ENCODE assay signal across 8 mouse cellular contexts in the genomic region with DNA sequence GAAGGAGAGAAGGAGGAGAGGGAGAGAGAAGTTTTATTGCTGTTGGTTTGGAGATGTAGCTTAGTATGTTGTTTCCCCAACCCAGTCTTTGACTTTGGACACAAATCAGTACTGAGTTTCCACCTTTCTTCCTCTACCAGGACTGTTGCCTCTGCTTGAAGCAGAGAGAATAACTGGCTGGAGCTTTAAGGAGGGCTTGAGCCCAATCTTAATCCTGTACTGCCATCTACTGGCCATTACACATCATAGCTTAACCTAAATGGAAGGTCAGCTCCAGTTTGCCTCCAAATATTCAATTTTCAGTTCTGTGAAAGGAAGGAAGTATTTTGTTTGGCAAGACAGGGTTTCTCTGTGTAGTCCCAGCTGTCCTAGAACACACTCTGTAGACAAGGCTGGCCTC. TPM values are rescaled to one million over a fixed set of nuclear protein-coding genes. Genes with fewer than 3 reads are reported as not detected.
DNase-seq lines count a peak whose midpoint lies in the region; ATAC-seq and TF ChIP-seq lines count a peak whose summit lies in the region.

No protein-coding gene starts in this region.

- no peak overlapping the region for H3K9ac ChIP-seq in heart, adult 2 months (ENCODE audit: low read depth, low read length)
- no peak overlapping the region for H3K9ac ChIP-seq in heart, embryonic 11.5 days (ENCODE audit: low read depth, low read length)

- TF ChIP-seq CTCF in heart, adult 2 months (IDR thresholded peaks at IDR 0.05): peak; percentile 88

- no peaks in the 10 kb centered on the region for H3K79me2 ChIP-seq in heart, adult 2 months (replicated peaks; ENCODE audit: control insufficient read depth, insufficient read depth, low read length)

- TF ChIP-seq POLR2A in heart, adult 2 months (IDR thresholded peaks at IDR 0.05; ENCODE audit: insufficient read depth, low read depth, low read length): no peak

- no peak for TF ChIP-seq EP300 in heart, adult 2 months (IDR thresholded peaks at IDR 0.05; ENCODE audit: insufficient read depth, low read depth, low read length)

- H3K4me2 ChIP-seq in heart, embryonic 11.5 days: no peak overlapping the region

- no peaks in the 10 kb centered on the region for H3K36me3 ChIP-seq in heart, adult 2 months (ENCODE audit: control insufficient read depth, insufficient read depth, low read length)
- no peaks in the 10 kb centered on the region for H3K36me3 ChIP-seq in heart, embryonic 11.5 days (ENCODE audit: control insufficient read depth, insufficient read depth, low read length)

- H3K27me3 ChIP-seq in heart, adult 2 months (ENCODE audit: control insufficient read depth, insufficient read depth, low read length): peaks cover 12% of the 10 kb centered on the region
- peaks cover 75% of the 10 kb centered on the region for H3K27me3 ChIP-seq in heart, embryonic 11.5 days (ENCODE audit: control insufficient read depth, insufficient read depth, low read length)

- no peak overlapping the region for H3K4me3 ChIP-seq in heart, adult 2 months
- H3K4me3 ChIP-seq in heart, embryonic 11.5 days (ENCODE audit: low read depth, low read length): no peak overlapping the region

- intact Hi-C loops in heart, adult 2 months (cut with DNase I): loop anchor here (1.0 to 5.0 kb wide), 5 partner anchors 337 to 642 kb away; no protein-coding TSS in a partner anchor

- DNase-seq in heart, adult 2 months: no peak
- DNase-seq in 416B (ENCODE audit: low read depth): peak; percentile 87
- DNase-seq in T-cell, adult 2 months (ENCODE audit: low spot score): peak; percentile 49
- peak; percentile 74 for DNase-seq in forelimb bud, embryonic 11.5 days (ENCODE audit: low read depth, low spot score)
- DNase-seq in gastrocnemius, postnatal 10 days: no peak

- H3K4me1 ChIP-seq in heart, adult 2 months (ENCODE audit: control insufficient read depth, insufficient read depth, low read length): no peaks in the 10 kb centered on the region
- H3K4me1 ChIP-seq in heart, embryonic 11.5 days (ENCODE audit: control insufficient read depth, insufficient read depth, low read length): no peaks in the 10 kb centered on the region

- H3K9me3 ChIP-seq in heart, embryonic 11.5 days (replicated peaks; ENCODE audit: control insufficient read depth, low read length): no peaks in the 10 kb centered on the region

- ATAC-seq in heart, embryonic 11.5 days (replicated peaks; ENCODE audit: insufficient number of reproducible peaks, low FRiP score, low TSS enrichment): no peak
- ATAC-seq in megakaryocyte progenitor cell, adult 5-6 weeks (replicated peaks; ENCODE audit: poor library complexity): peak; percentile 81
- ATAC-seq in activated CD4-positive, CD25-positive, alpha-beta regulatory T cell, adult 4 months: no peak

- H3K27ac ChIP-seq in heart, adult 2 months: no peak overlapping the region
- H3K27ac ChIP-seq in heart, embryonic 11.5 days (ENCODE audit: low read depth, low read length): no peak overlapping the region

RNA-seq across cellular contexts. Expression of a gene that starts 2.6 kb away (rescaled TPM):
- total RNA-seq in heart, adult 2 months (2021): not detected
- not detected in 2 replicates for polyA plus RNA-seq in heart, adult 2 months (2012; rRNA removed)
- polyA plus RNA-seq in heart, embryonic 11.5 days (2014; fragmentation: Nextera tagmentation; extraction: Ambion mirVana): not detected in 2 replicates
- total RNA-seq in megakaryocyte progenitor cell, adult 5-6 weeks (2015): not detected in 2 replicates
- total RNA-seq in megakaryocyte progenitor cell, adult 5-6 weeks (2017): not detected in 2 replicates
- total RNA-seq in gastrocnemius, postnatal 10 days (2021): not detected
- not detected for polyA plus RNA-seq in activated CD4-positive, CD25-positive, alpha-beta regulatory T cell, adult 4 months (2017; shearing (Covaris generic))

RNA-seq across cellular contexts. Expression of a gene that starts 12.6 kb away (rescaled TPM):
- total RNA-seq in heart, adult 2 months (2021): not detected
- polyA plus RNA-seq in heart, adult 2 months (2012; rRNA removed): not detected in 2 replicates
- polyA plus RNA-seq in heart, embryonic 11.5 days (2014; fragmentation: Nextera tagmentation; extraction: Ambion mirVana): not detected in 2 replicates
- not detected in 2 replicates for total RNA-seq in megakaryocyte progenitor cell, adult 5-6 weeks (2015)
- total RNA-seq in megakaryocyte progenitor cell, adult 5-6 weeks (2017): not detected in 2 replicates
- not detected for total RNA-seq in gastrocnemius, postnatal 10 days (2021)
- not detected for polyA plus RNA-seq in activated CD4-positive, CD25-positive, alpha-beta regulatory T cell, adult 4 months (2017; shearing (Covaris generic))

RNA-seq across cellular contexts. Expression of a gene that starts 49.9 kb away (rescaled TPM):
- total RNA-seq in heart, adult 2 months (2021): not detected
- polyA plus RNA-seq in heart, adult 2 months (2012; rRNA removed): not detected in 2 replicates
- not detected in 2 replicates for polyA plus RNA-seq in heart, embryonic 11.5 days (2014; fragmentation: Nextera tagmentation; extraction: Ambion mirVana)
- not detected in 2 replicates for total RNA-seq in megakaryocyte progenitor cell, adult 5-6 weeks (2015)
- total RNA-seq in megakaryocyte progenitor cell, adult 5-6 weeks (2017): not detected in 2 replicates
- total RNA-seq in gastrocnemius, postnatal 10 days (2021): not detected
- not detected for polyA plus RNA-seq in activated CD4-positive, CD25-positive, alpha-beta regulatory T cell, adult 4 months (2017; shearing (Covaris generic))

Comparison
In these comparisons a context has a peak if more than half of its experiments do, and no peak if none do; other contexts are left out.
1. DNase-seq: peak in 416B (single experiment), T-cell, adult 2 months (single experiment) and forelimb bud, embryonic 11.5 days (single experiment); none in heart, adult 2 months (0 of 2) and gastrocnemius, postnatal 10 days (single experiment).